Mouse (Mus musculus) liver, adult 2 months (tissue): ENCODE measurements around the gene Zranb1. TPM values are rescaled to one million over a fixed set of nuclear protein-coding genes. Genes with fewer than 3 reads are reported as not detected.
A peak's percentile ranks its signal among the peaks of the same experiment; 100 is the strongest.

Experiments used
- DNase-seq: peaks from one replicate; pipeline ENCODE4 v3.0.0-alpha.2; 2011; ENCODE audit warnings: low read depth, low spot score; ENCODE audit errors: extremely low read depth
- H3K27ac ChIP-seq: fragments of 200-500 bp; replicated peaks from 2 replicates; pipeline ENCODE4 v1.5.1; 2012; ENCODE audit warnings: low read depth, mild to moderate bottlenecking, control low read depth, inconsistent platforms, low read length; ENCODE audit not compliant: insufficient read depth
- H3K27me3 ChIP-seq: fragments of 200-500 bp; 2 replicates; pipeline ENCODE4 v1.6.1; 2012; ENCODE audit warnings: mild to moderate bottlenecking, moderate library complexity, low read length, inconsistent platforms; ENCODE audit not compliant: control insufficient read depth, insufficient read depth
- H3K36me3 ChIP-seq: fragments of 200-500 bp; 2 replicates; pipeline ENCODE4 v1.6.1; 2012; ENCODE audit warnings: low read length, inconsistent platforms; ENCODE audit not compliant: control insufficient read depth, insufficient read depth
- H3K4me1 ChIP-seq: fragments of 200-500 bp; 2 replicates; pipeline ENCODE4 v1.6.1; 2011; ENCODE audit warnings: low read length; ENCODE audit not compliant: control insufficient read depth, insufficient read depth
- H3K4me3 ChIP-seq: fragments of 200-500 bp; 2 replicates; pipeline ENCODE4 v1.5.1; 2011; ENCODE audit warnings: low read depth, mild to moderate bottlenecking, control low read depth, low read length, moderate library complexity; ENCODE audit not compliant: insufficient read depth
- H3K79me2 ChIP-seq: fragments of 200-500 bp; 2 replicates; pipeline ENCODE4 v1.6.1; 2012; ENCODE audit warnings: inconsistent platforms, mild to moderate bottlenecking, low read length, moderate library complexity; ENCODE audit not compliant: control insufficient read depth, insufficient read depth
- H3K9ac ChIP-seq: fragments of 200-500 bp; 2 replicates; pipeline ENCODE4 v1.6.1; 2012; ENCODE audit warnings: low read depth, mild to moderate bottlenecking, control low read depth, inconsistent platforms, low read length
- CTCF ChIP-seq: fragments of 200-500 bp; IDR thresholded peaks from 2 replicates; pipeline ENCODE4 v1.5.1; 2011; ENCODE audit warnings: low read depth, low read length, control low read depth
- POLR2A ChIP-seq: fragments of 200-500 bp; IDR thresholded peaks from 2 replicates; pipeline ENCODE4 v1.6.1; 2011; ENCODE audit warnings: low read length, control low read depth; ENCODE audit not compliant: insufficient read depth; ENCODE audit errors: extremely low read depth
- WGBS: fragments of 180-500 bp; shearing (Covaris S2); methylation state at CpG from one replicate; pipeline ENCODE4 v1.1.7; 2018; 5-methylcytosine and 5-hydroxymethylcytosine counted together
- polyA plus RNA-seq: library from polyadenylated mRNA; depleted of rRNA; stranded (reverse); fragments of >200 nt; gene quantifications from 2 replicates; pipeline ENCODE4 v1.2.3, GENCODE M21; 2012
- total RNA-seq: library from RNA; depleted of rRNA; stranded (reverse); fragments of >200 nt; gene quantifications from 2 replicates; pipeline ENCODE4 v1.2.3, GENCODE M21; 2014

Zranb1 gene
- total and polyA plus RNA-seq, 2 experiments: 9.8 to 41.1 TPM

DNA sequence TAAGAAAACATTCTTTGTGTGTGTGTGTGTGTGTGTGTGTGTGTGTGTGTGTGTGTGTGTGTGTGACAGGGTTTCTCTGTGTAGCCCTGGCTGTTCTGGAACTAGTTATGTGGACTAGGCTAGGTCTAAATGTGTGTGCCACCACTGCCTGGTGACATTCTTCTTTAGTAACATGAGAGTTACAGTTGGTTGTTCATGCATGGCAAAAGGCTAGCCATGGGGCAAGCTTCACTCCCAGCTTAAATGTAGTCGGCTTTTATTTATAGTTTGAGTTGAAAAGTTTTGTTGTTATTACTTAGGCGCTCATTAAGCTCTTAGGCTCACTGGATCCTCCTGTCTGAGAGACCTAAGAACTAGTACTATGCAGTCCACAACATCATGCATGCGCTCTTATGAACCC, 33.5 kb downstream of the Zranb1 start:
- 81% methylated on average over 3 of the region's 3 CpGs for WGBS
- no peak overlapping the region for H3K4me3 ChIP-seq
- no peak overlapping the region for H3K9ac ChIP-seq
- peaks cover 11% of the 10 kb centered on the region; the same call in 1 of the 2 replicates for H3K79me2 ChIP-seq
- H3K27me3 ChIP-seq: no peaks in the 10 kb centered on the region
- TF ChIP-seq POLR2A: no peak
- no peak for TF ChIP-seq CTCF
- H3K4me1 ChIP-seq: peaks cover 6% of the 10 kb centered on the region; the same call in 1 of the 2 replicates
- DNase-seq: no peak
- peaks cover 24% of the 10 kb centered on the region for H3K36me3 ChIP-seq
- H3K27ac ChIP-seq: no peak overlapping the region

DNA sequence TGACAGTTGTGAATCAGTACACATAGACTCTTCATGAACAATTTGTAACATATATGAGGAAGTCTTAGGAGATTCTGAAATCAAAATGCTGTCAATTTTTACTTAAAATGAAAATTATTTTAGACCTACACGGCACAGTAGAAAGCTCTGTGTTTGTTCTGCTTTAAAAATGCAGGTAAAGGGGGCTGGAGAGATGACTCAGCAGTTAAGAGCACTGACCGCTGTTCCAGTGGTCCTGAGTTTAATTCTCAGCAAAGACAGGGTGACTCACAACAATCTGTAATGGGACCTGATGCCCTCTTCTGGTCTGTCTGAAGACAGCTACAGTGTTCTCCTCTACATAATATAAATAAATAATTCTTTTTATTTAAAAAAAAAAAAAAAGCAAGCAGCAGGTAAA, 34.8 kb downstream of the Zranb1 start:
- H3K9ac ChIP-seq: no peak overlapping the region
- peaks cover 3% of the 10 kb centered on the region; the same call in 1 of the 2 replicates for H3K4me1 ChIP-seq
- peaks cover 32% of the 10 kb centered on the region for H3K36me3 ChIP-seq
- H3K79me2 ChIP-seq: peaks cover 12% of the 10 kb centered on the region; the same call in 1 of the 2 replicates
- no peak overlapping the region for H3K4me3 ChIP-seq
- 78% methylated on average over 2 of the region's 2 CpGs for WGBS
- TF ChIP-seq CTCF: no peak
- no peak for TF ChIP-seq POLR2A
- no peaks in the 10 kb centered on the region for H3K27me3 ChIP-seq
- H3K27ac ChIP-seq: no peak overlapping the region
- DNase-seq: no peak

DNA sequence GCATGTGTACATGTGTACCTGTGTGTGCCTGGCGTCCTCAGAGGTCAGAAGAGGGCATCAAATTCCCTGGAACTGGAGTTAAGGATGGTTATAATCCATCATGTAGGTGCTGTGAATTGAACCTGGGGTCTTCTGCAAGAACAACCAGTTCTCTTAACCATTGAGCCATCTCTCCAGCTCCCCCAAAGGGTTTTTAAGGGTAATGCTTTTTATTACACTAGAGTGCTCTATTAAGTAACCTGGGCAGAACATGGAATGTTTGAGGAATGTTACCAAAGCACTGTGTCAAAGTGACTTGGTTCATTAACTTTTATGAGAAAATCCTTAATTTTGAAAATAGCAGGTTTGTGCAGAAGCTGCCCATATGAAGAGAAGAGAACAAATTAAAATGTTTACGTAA, 41.1 kb downstream of the Zranb1 start:
- Histone ChIP-seq H3K9ac (no peak overlapping the region), H3K4me1 (no peaks in the 10 kb centered on the region; the same call in 1 of the 2 replicates), H3K27ac (no peak overlapping the region), H3K79me2 (peaks cover 9% of the 10 kb centered on the region; the same call in 1 of the 2 replicates), H3K27me3 (no peaks in the 10 kb centered on the region), H3K36me3 (peaks cover 45% of the 10 kb centered on the region), H3K4me3 (no peak overlapping the region)
- WGBS: 90% methylated on average over 2 of the region's 2 CpGs
- TF ChIP-seq CTCF (no peak), POLR2A (no peak)
- peak; percentile 37 for DNase-seq

DNA sequence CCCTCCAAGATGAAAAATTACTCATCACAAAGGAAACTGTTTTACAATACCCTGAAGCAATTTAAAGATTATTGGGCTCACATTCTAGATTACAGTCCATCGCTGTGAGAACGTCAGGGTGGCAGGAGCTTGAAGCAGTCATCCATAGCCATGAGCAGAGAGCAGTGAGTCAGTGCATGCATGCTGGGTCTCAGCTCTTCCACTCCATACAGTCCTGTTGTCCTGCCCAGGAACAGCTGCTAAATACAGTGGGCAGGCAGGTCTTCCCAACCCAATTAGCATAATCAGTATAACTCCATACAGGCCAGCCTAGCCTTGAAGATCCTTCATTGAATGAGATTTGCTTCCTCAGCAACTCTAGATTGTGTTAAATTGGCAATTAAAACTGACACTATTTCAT, 45.1 kb downstream of the Zranb1 start:
- Histone ChIP-seq H3K9ac (no peak overlapping the region), H3K36me3 (peaks cover 30% of the 10 kb centered on the region), H3K4me3 (no peak overlapping the region), H3K27me3 (no peaks in the 10 kb centered on the region), H3K79me2 (peaks cover 5% of the 10 kb centered on the region; the same call in 1 of the 2 replicates), H3K4me1 (no peaks in the 10 kb centered on the region; the same call in none of the 2 replicates), H3K27ac (no peak overlapping the region)
- TF ChIP-seq CTCF (no peak), POLR2A (no peak)
- 77% methylated on average over 2 of the region's 2 CpGs for WGBS
- DNase-seq: no peak

- Histone ChIP-seq H3K27me3 (no peaks in the 10 kb centered on the region), H3K27ac (no peak overlapping the region), H3K9ac (no peak overlapping the region), H3K36me3 (peaks cover 43% of the 10 kb centered on the region), H3K4me3 (no peak overlapping the region), H3K4me1 (peaks cover 4% of the 10 kb centered on the region), H3K79me2 (peaks cover 3% of the 10 kb centered on the region; the same call in 1 of the 2 replicates)
- DNase-seq: peak; percentile 57
- TF ChIP-seq CTCF (no peak), POLR2A (no peak)
- 36% methylated on average over 2 of the region's 2 CpGs for WGBS
Observed at GRCm38 (mm10) chr7:132977981-132978380, 47.0 kb downstream of the Zranb1 start.

DNA sequence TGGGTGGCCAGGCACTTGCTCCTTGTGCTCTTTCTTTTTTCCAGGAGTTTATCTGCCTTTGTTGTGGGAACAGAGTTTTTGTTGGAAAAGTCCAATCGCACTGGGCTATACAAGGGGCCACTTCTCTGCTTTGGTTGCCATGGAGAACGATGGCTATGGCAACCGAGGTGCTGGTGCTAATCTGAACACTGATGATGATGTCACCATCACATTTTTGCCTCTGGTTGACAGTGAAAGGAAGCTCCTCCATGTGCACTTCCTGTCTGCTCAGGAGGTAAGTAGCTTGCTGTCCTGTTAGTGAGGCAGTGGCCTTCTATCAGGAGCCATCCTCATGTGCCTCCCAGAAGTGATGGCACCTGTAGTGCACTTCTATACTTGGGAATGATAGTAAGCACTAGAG, 51.7 kb downstream of the Zranb1 start:
- Histone ChIP-seq H3K4me1 (peaks cover 4% of the 10 kb centered on the region), H3K79me2 (no peaks in the 10 kb centered on the region; the same call in 1 of the 2 replicates), H3K27me3 (no peaks in the 10 kb centered on the region), H3K9ac (no peak overlapping the region), H3K36me3 (peaks cover 56% of the 10 kb centered on the region), H3K27ac (no peak overlapping the region), H3K4me3 (no peak overlapping the region)
- 77% methylated on average over 3 of the region's 3 CpGs for WGBS
- TF ChIP-seq POLR2A (no peak), CTCF (no peak)
- no peak for DNase-seq
